Mouse (Mus musculus): Measurements from ENCODE around the gene Spef1.

- TF ChIP-seq POLR2A (IDR thresholded peaks at IDR 0.05; ENCODE audit: control insufficient read depth, low read depth, low read length) (no peak), CTCF (IDR thresholded peaks at IDR 0.05; ENCODE audit: control insufficient read depth, insufficient read depth, insufficient replicate concordance, low read depth, low read length) (no peak)
Measured at GRCm38 (mm10) chr2:131205521-131206182, 18.6 kb upstream of the Spef1 start.

All from testis, adult 2 months (tissue).